Mouse (Mus musculus): Measurements from ENCODE around the gene Tollip. TPM values are rescaled to one million over a fixed set of nuclear protein-coding genes. Genes with fewer than 3 reads are reported as not detected.

Gene Tollip
- polyA plus RNA-seq (2015; fragmentation: Nextera tagmentation; extraction: Ambion mirVana) = 66.8 and 68.9 TPM in 2 replicates

GRCm38 (mm10) chr7:141918407-141918806 is at the start of gene Tollip:
Tollip (minus strand) TSS chr7:141918507.
- no peak within 1 kb of the TSS for H3K4me2 ChIP-seq
- H3K27ac ChIP-seq (replicated peaks) = no peak within 1 kb of the TSS
- no peaks in the 10 kb centered on the region for H3K9me3 ChIP-seq
- no peaks in the 10 kb centered on the region for H3K27me3 ChIP-seq
- no peaks in the 10 kb centered on the region for H3K4me1 ChIP-seq (replicated peaks)
- 92% methylated on average over 2 of the region's 2 CpGs for WGBS
- ATAC-seq (ENCODE audit: low read depth) = no peak
- no peak within 1 kb of the TSS for H3K4me3 ChIP-seq
- no peaks in the 10 kb centered on the region for H3K36me3 ChIP-seq
- H3K9ac ChIP-seq = no peak within 1 kb of the TSS

GRCm38 (mm10) chr7:141966281-141966680 is 48.0 kb upstream of the Tollip start:
- Histone ChIP-seq H3K9me3 (no peaks in the 10 kb centered on the region), H3K36me3 (no peaks in the 10 kb centered on the region), H3K4me1 (replicated peaks) (peaks cover 93% of the 10 kb centered on the region), H3K27me3 (no peaks in the 10 kb centered on the region), H3K4me3 (no peak overlapping the region), H3K4me2 (no peak overlapping the region), H3K9ac (no peak overlapping the region), H3K27ac (replicated peaks) (no peak overlapping the region)
- 84% methylated on average over 2 of the region's 2 CpGs for WGBS
- ATAC-seq (ENCODE audit: low read depth) = no peak

DNA sequence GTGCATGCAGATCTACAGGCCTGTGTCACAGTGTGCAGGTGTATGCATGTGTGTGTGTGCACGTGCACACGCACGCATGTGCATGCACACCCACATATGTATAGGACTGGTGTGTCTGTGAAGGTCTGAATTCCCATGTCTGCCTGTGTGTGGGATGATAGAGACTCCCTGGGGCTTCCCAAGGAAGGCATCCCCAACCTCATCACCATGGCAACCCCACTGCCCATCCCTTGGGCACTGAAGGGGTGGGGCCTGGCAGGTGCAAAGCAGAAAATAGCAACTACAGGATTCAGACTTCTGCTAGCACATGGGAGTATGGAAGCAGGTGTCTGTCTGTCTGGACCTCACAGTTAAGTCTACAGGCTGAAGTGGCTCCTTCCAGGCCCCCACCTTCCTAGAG is 44.2 kb upstream of the Tollip start:
- 0 out of 2 replicates have a peak overlapping the region, but pooled peaks have one; percentile 4 for H3K4me2 ChIP-seq
- no peak overlapping the region for H3K9ac ChIP-seq
- no peaks in the 10 kb centered on the region for H3K27me3 ChIP-seq
- no peaks in the 10 kb centered on the region for H3K9me3 ChIP-seq
- H3K27ac ChIP-seq (replicated peaks) = no peak overlapping the region
- H3K36me3 ChIP-seq = no peaks in the 10 kb centered on the region
- H3K4me1 ChIP-seq (replicated peaks) = peaks cover 95% of the 10 kb centered on the region
- no peak overlapping the region for H3K4me3 ChIP-seq
- WGBS = 92% methylated on average over 3 of the region's 3 CpGs
- ATAC-seq (ENCODE audit: low read depth) = no peak

DNA sequence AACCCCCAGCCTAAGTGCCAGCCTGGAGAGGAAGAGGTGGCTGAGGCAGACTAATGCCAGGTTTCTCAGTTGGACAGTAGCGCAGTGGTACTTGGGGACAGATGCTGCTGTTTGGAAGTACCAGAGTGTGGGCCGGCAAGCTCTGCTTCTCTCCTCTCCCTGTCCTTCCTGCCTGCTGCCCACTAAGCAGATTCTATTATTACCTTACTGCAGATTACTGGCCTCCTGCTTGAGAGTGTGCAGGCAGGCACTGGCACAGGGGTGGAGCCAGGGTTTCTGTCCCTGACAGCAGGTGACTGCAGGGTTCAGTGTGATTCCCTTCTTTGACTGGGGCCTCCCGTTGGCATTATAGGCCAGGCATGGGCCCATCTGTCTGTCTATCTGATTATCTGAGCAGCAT is 43.2 kb upstream of the Tollip start:
- Histone ChIP-seq H3K4me2 (no peak overlapping the region), H3K9ac (peak overlapping the region; percentile 32; the same call in 1 of the 2 replicates), H3K9me3 (no peaks in the 10 kb centered on the region), H3K4me1 (replicated peaks) (peaks cover 95% of the 10 kb centered on the region), H3K4me3 (no peak overlapping the region), H3K36me3 (no peaks in the 10 kb centered on the region), H3K27me3 (no peaks in the 10 kb centered on the region), H3K27ac (replicated peaks) (peak overlapping the region; percentile 64)
- WGBS = 56% methylated on average over 3 of the region's 3 CpGs
- ATAC-seq (ENCODE audit: low read depth) = no peak

DNA sequence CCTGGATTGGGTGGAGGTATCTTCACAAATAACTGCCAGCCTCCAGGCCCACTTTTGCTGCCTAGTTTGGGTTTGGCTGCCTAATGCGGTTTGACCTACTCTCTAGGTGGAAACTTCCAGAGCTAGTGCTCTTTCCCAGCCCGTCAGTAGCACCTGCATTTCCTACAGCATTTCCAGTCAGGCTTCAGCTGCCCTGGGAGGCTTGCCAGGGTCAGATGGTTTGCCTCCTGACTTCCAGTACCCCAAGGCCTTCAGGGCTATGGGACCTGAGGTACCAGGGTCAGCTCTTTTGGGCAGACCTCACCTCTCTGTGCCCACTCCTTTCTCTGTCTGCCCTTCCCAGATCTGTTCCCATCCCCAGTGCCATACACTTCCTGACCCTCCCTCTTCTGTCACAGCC is 42.6 kb upstream of the Tollip start:
- no peak for ATAC-seq (ENCODE audit: low read depth)
- peak overlapping the region; percentile 32; the same call in 1 of the 2 replicates for H3K9ac ChIP-seq
- H3K4me3 ChIP-seq = no peak overlapping the region
- H3K36me3 ChIP-seq = no peaks in the 10 kb centered on the region
- no peak overlapping the region for H3K4me2 ChIP-seq
- WGBS = 80% methylated on average over 2 of the region's 2 CpGs
- no peaks in the 10 kb centered on the region for H3K9me3 ChIP-seq
- H3K4me1 ChIP-seq (replicated peaks) = peaks cover 95% of the 10 kb centered on the region
- H3K27me3 ChIP-seq = no peaks in the 10 kb centered on the region
- peak overlapping the region; percentile 64 for H3K27ac ChIP-seq (replicated peaks)

- no peaks in the 10 kb centered on the region for H3K27me3 ChIP-seq
- H3K9ac ChIP-seq = no peak overlapping the region
- H3K9me3 ChIP-seq = no peaks in the 10 kb centered on the region
- no peaks in the 10 kb centered on the region for H3K36me3 ChIP-seq
- 76% methylated on average over 1 of the region's 1 CpGs for WGBS
- no peak overlapping the region for H3K4me2 ChIP-seq
- peaks cover 96% of the 10 kb centered on the region for H3K4me1 ChIP-seq (replicated peaks)
- H3K4me3 ChIP-seq = no peak overlapping the region
- ATAC-seq (ENCODE audit: low read depth) = no peak
- 0 out of 2 replicates have a peak overlapping the region, but pooled peaks have one; percentile 1 for H3K27ac ChIP-seq (replicated peaks)
Measured at GRCm38 (mm10) chr7:141959133-141959532, 40.8 kb upstream of the Tollip start.

DNA sequence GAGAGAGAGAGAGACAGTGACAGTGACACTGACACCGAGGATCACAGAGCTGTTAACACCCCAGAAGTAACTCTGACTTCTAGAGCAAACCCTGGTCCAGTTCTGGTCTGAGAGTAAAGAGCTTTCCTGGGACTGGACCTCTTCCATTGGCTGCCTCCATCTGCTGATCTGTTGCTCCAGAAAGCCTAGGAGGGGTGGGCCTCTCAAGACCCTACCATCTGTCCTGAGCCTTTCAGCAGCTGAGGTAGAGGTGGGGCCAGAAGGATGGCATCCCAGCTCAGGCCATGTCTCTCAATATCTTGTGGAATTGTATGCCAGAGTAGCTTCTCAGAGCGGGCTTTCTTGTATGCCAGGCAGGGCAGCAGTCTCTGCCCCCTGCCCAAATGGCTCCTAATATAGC is 39.9 kb upstream of the Tollip start:
- Histone ChIP-seq H3K27ac (replicated peaks) (no peak overlapping the region), H3K27me3 (no peaks in the 10 kb centered on the region), H3K4me2 (no peak overlapping the region), H3K36me3 (no peaks in the 10 kb centered on the region), H3K9ac (0 out of 2 replicates have a peak overlapping the region, but pooled peaks have one; percentile 6), H3K4me3 (no peak overlapping the region), H3K9me3 (no peaks in the 10 kb centered on the region), H3K4me1 (replicated peaks) (peaks cover 98% of the 10 kb centered on the region)
- WGBS = 89% methylated on average over 2 of the region's 2 CpGs
- no peak for ATAC-seq (ENCODE audit: low read depth)

GRCm38 (mm10) chr7:141957524-141958051 is 39.3 kb upstream of the Tollip start:
- H3K9me3 ChIP-seq = no peaks in the 10 kb centered on the region
- 76% methylated on average over 4 of the region's 4 CpGs for WGBS
- H3K36me3 ChIP-seq = no peaks in the 10 kb centered on the region
- ATAC-seq (ENCODE audit: low read depth) = no peak
- peaks cover 98% of the 10 kb centered on the region for H3K4me1 ChIP-seq (replicated peaks)
- H3K27ac ChIP-seq (replicated peaks) = no peak overlapping the region
- no peaks in the 10 kb centered on the region for H3K27me3 ChIP-seq
- no peak overlapping the region for H3K4me2 ChIP-seq
- no peak overlapping the region for H3K4me3 ChIP-seq
- H3K9ac ChIP-seq = 0 out of 2 replicates have a peak overlapping the region, but pooled peaks have one; percentile 17

GRCm38 (mm10) chr7:141956174-141956566 is 37.9 kb upstream of the Tollip start:
- Histone ChIP-seq H3K9ac (no peak overlapping the region), H3K4me3 (no peak overlapping the region), H3K36me3 (peaks cover 5% of the 10 kb centered on the region), H3K9me3 (no peaks in the 10 kb centered on the region), H3K4me2 (no peak overlapping the region), H3K4me1 (replicated peaks) (peaks cover 98% of the 10 kb centered on the region), H3K27ac (replicated peaks) (no peak overlapping the region; the same call in 1 of the 2 replicates), H3K27me3 (no peaks in the 10 kb centered on the region)
- 62% methylated on average over 8 of the region's 8 CpGs for WGBS
- no peak for ATAC-seq (ENCODE audit: low read depth)

- ATAC-seq (ENCODE audit: low read depth) = no peak
- peak overlapping the region; percentile 14; the same call in 1 of the 2 replicates for H3K4me2 ChIP-seq
- WGBS = 65% methylated on average over 5 of the region's 5 CpGs
- H3K27me3 ChIP-seq = no peaks in the 10 kb centered on the region
- peaks cover 5% of the 10 kb centered on the region for H3K36me3 ChIP-seq
- peak overlapping the region; percentile 33; the same call in 1 of the 2 replicates for H3K27ac ChIP-seq (replicated peaks)
- no peak overlapping the region for H3K4me3 ChIP-seq
- peaks cover 97% of the 10 kb centered on the region for H3K4me1 ChIP-seq (replicated peaks)
- peak overlapping the region; percentile 26; the same call in 1 of the 2 replicates for H3K9ac ChIP-seq
- H3K9me3 ChIP-seq = no peaks in the 10 kb centered on the region
Measured at GRCm38 (mm10) chr7:141955565-141956173, 37.4 kb upstream of the Tollip start.

DNA sequence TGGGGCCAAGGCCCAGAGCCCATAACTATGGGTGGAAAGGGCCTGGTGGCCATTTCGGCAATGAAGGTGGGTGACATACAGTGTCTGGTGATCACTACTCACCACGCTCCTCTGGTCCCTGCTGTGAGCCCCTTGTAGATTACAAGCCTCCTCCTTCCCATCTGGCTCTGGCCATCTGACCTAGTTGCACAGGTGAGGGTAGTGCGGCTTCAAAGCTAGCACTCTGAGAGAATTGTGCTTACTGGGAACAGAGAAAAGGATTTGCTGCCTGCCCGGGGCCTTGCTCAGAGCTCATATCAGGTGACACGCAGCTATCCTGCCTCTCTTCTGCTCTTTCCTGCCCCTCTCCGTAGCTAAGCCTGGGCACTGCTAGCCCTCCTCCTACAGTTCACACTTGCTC is 35.3 kb upstream of the Tollip start:
- H3K4me2 ChIP-seq = 0 out of 2 replicates have a peak overlapping the region, but pooled peaks have one; percentile 16
- peaks cover 5% of the 10 kb centered on the region for H3K36me3 ChIP-seq
- ATAC-seq (ENCODE audit: low read depth) = no peak
- peak overlapping the region; percentile 54 for H3K9ac ChIP-seq
- peaks cover 82% of the 10 kb centered on the region for H3K4me1 ChIP-seq (replicated peaks)
- H3K27me3 ChIP-seq = no peaks in the 10 kb centered on the region
- no peak overlapping the region for H3K4me3 ChIP-seq
- 88% methylated on average over 6 of the region's 6 CpGs for WGBS
- H3K27ac ChIP-seq (replicated peaks) = 0 out of 2 replicates have a peak overlapping the region, but pooled peaks have one; percentile 28
- no peaks in the 10 kb centered on the region for H3K9me3 ChIP-seq

GRCm38 (mm10) chr7:141952920-141953319 is 34.6 kb upstream of the Tollip start:
- no peaks in the 10 kb centered on the region for H3K9me3 ChIP-seq
- 78% methylated on average over 4 of the region's 4 CpGs for WGBS
- 0 out of 2 replicates have a peak overlapping the region, but pooled peaks have one; percentile 97 for H3K4me2 ChIP-seq
- H3K4me3 ChIP-seq = no peak overlapping the region
- no peak for ATAC-seq (ENCODE audit: low read depth)
- peaks cover 5% of the 10 kb centered on the region for H3K36me3 ChIP-seq
- no peak overlapping the region for H3K9ac ChIP-seq
- H3K27ac ChIP-seq (replicated peaks) = no peak overlapping the region
- H3K4me1 ChIP-seq (replicated peaks) = peaks cover 82% of the 10 kb centered on the region
- no peaks in the 10 kb centered on the region for H3K27me3 ChIP-seq

Data from neural tube, embryonic 13.5 days (tissue).